Mouse (Mus musculus) urinary bladder, postnatal 14 days (tissue): ENCODE data around the gene Hpcal1.

Experiments
- DNase-seq: peaks from one replicate; pipeline ENCODE4 v3.0.0; 2021; ENCODE audit warnings: low spot score

The Hpcal1 gene

DNA sequence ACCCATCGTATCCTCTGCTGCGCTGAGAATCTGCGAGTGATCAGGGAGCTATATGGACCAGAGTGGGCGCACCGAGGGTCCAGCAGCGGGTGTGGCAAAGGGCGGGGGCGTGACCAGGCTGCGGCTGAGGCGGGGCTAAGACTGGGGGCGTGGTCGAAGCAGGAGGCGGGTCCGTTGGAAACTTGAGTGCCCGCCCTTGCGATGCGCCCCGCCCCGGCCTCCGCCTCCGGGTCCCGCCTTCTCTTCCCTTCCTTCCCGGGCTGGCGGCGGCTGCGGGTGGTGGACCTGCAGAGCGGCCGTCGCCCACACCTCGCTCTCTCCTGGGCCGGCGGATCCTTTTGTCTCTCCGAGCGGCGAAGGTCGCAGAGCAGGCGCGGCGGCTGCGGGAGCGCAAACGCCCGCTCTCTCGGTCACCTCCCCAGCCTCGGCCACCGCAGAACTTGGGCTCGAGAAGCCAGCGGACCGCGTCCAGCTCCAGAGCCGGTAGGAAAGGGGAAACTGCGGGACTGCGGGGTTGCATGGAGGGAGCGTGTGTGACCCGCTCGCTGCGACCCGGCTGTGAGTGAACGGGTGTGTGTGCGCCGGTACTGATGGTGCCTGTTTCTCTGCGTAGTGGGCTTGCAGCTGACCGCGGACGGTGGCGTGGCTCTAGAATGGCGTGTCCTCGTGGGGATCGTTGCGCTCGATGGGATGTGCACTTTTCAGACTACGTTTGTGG, at the start of gene Hpcal1:
Hpcal1 (plus strand) TSS at position 293 of the 718 bp plus-strand sequence.
- DNase-seq: peak; percentile 98

GRCm38 (mm10) chr12:17641269-17641668, 49.4 kb upstream of the Hpcal1 start:
- no peak for DNase-seq

- DNase-seq: no peak
Observed at GRCm38 (mm10) chr12:17644385-17645222, 46.1 kb upstream of the Hpcal1 start.

DNA sequence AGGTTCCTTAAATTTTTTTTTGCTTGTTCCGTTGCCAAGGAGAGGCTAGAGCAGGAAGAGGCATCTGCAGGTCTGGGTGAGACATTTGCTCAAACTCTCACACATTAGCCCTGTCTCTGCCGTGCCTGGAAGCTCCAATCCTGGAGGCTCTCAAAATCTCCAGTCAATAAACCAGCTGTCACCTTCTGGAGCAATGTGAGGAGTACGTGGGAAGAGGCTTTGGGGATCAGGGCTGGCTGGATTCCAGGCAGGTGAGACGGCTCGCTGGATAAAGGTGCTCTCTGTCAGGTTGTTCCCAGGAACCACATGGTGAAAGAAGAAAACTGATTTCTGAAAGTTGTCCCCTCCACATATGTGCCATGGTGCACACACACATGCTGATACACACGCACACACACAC, 44.2 kb upstream of the Hpcal1 start:
- no peak for DNase-seq

- no peak for DNase-seq
Observed at GRCm38 (mm10) chr12:17651223-17652095, 39.2 kb upstream of the Hpcal1 start.

- no peak for DNase-seq
Observed at GRCm38 (mm10) chr12:17652216-17653050, 38.2 kb upstream of the Hpcal1 start.

GRCm38 (mm10) chr12:17653051-17653783, 37.4 kb upstream of the Hpcal1 start:
- no peak for DNase-seq

- no peak for DNase-seq
Observed at GRCm38 (mm10) chr12:17657561-17658195, 33.0 kb upstream of the Hpcal1 start.

GRCm38 (mm10) chr12:17658521-17658920, 32.1 kb upstream of the Hpcal1 start:
- DNase-seq: no peak

GRCm38 (mm10) chr12:17661483-17661920, 29.2 kb upstream of the Hpcal1 start:
- peak; percentile 15 for DNase-seq

DNA sequence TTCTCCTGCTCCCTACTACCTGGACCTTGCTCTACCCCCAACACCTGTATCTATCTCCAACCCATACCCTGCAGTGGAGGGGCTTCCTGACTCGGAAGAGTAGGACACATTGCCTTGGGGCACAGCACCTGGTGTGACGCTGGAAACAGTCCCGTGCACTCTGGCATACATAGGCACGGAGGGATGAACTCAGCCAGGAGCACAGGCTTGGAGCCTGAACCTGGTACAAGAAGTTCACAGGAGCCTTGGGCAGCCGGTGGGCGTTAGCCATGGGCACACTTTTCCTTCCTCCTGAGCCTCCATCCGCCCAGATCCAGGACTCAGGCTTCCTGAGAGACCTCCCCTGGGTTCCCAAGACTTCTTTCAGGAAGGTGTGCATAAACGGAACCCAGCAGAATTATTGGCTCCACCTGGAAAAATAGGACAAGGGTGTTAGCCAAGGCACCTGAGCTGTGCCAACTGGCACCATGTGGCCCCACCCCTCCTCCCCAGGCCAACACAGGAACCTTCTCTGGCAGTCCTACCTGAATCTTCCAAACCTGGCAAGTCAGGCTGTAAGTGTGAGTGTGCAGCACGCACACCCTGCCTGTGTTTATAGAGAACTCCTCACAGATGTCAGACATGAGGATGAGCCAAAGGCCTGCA, 26.5 kb upstream of the Hpcal1 start:
- no peak for DNase-seq

- peak; percentile 12 for DNase-seq
Observed at GRCm38 (mm10) chr12:17665906-17666326, 24.7 kb upstream of the Hpcal1 start.

- DNase-seq: peak; percentile 24
Observed at GRCm38 (mm10) chr12:17666616-17667015, 24.0 kb upstream of the Hpcal1 start.

DNA sequence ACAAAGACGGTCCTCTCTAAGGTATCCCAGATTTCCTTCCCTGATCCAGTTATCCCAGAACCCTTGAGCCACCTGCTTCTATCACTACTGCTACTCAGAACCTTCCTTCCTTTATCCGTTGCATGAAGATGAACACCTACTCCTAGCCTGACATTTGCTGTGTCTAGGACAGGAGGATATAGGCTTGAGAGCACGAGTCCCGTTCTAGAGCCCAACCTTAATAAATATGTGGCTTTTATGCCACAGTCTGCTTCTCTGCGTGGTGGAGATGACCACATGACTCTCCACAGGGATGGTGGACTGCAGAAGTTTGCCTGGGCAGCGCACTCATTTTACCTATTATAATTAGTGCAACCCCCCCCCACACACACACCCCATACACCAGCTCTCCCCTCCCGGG, 16.9 kb upstream of the Hpcal1 start:
- no peak for DNase-seq

DNA sequence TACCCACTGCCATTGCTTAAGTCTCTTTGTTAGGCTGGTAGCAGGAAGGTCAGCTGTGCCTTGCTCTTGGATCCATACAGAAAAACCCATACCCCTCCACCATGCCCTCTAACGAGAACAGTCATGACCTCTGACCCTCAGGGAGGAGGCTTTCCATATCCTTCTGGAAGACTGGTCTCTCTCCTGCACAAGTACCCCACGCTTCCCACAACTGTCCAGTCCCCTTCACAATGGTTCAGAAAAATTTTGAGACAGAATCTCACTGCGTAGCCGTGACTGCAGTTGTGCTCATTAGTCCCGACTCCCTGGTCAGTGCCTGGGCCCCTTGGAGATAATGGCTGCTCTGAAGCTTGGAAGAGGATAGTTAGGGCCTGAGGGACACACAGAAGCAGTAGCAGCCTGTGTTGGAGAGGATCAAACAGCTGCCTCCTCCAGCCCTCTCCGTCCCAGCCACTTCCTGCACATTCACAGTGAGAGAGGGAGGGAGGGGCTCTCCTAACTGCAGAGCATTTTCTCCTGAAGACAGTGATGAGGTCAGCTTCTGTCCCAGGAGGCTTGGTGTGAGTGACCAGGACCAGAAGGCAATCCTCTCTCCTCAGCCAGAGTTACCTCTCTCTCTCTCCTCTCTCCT, 16.4 kb upstream of the Hpcal1 start:
- DNase-seq: no peak

- no peak for DNase-seq
Observed at GRCm38 (mm10) chr12:17677743-17678142, 12.9 kb upstream of the Hpcal1 start.

DNA sequence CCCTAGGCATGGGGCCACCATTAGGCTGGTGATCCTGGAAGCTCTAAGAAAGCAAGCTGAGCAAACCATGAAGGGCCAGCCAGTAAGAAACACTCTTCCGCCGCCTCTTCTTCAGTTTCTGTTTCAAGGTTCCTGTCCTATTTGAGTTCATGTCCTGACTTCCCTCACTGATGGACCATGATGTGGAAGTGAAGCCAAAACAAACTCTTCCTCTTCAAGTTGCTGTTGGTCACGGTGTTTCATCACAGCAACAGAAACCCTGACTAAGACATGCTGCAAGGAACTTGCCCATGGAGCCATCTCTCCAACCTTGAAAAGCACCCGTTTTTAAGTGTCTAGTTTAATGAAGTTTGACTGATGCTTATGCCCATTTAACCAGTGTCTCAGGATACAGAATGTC, 11.1 kb upstream of the Hpcal1 start:
- no peak for DNase-seq

GRCm38 (mm10) chr12:17682161-17682560, 8.5 kb upstream of the Hpcal1 start:
- DNase-seq: no peak

DNA sequence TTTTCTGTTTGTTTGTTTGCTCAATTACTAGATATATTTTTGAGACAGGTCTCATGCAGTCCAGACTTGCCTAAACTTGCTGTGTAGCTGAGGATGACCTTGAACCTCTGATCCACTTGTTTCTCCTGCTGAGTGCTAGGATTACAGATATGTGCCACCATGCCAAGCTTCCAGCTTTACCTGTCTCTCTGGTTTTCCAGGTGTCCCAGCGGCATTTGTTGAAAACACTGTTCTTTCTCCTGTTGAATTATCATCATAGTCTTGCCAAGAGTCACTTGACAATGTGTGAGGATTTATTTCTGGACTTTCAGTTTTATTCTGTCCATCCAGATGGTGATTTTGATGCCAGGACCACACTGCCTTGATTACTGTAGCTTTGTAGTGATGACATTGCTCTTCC, 6.3 kb upstream of the Hpcal1 start:
- DNase-seq: no peak
